Mouse (Mus musculus): ENCODE measurements around the gene Gpd2. TPM values are rescaled to one million over a fixed set of nuclear protein-coding genes. Genes with fewer than 3 reads are reported as not detected.

Gpd2 gene
- total and polyA plus RNA-seq, 3 experiments = 15.7 to 20.4 (median 16.7) TPM

GRCm38 (mm10) chr2:57293571-57293970, 56.1 kb downstream of the Gpd2 start:
- H3K4me2 ChIP-seq (ENCODE audit: insufficient read depth, low read depth, poor library complexity, severe bottlenecking) = no peak overlapping the region
- dilution Hi-C loops (cut with MboI; ENCODE audit: extremely low pct_ligation_motif_present, extremely low pct_unique_long_range_greater_than_20kb, low sequenced_read_pairs) (no loop called here), in situ Hi-C loops (cut with MboI; ENCODE audit: low pct_ligation_motif_present, low pct_unique_long_range_greater_than_20kb, low sequenced_read_pairs) (no loop called here)
- no peak overlapping the region for H3K4me3 ChIP-seq (replicated peaks in 1 of 3; ENCODE audit: low read depth in 2 of 3, low read length in 2 of 3, poor library complexity in 1 of 3)
- no peak for DNase-seq (ENCODE audit: extremely low read depth)
- no peaks in the 10 kb centered on the region for H3K9me3 ChIP-seq (replicated peaks; ENCODE audit: low read length)
- no peaks in the 10 kb centered on the region for H3K27me3 ChIP-seq (replicated peaks)
- TF ChIP-seq ELF1 (IDR thresholded peaks at IDR 0.05; ENCODE audit: low read depth, low read length) = no peak
- TF ChIP-seq GABPA (IDR thresholded peaks at IDR 0.05; ENCODE audit: insufficient replicate concordance, low read depth, low read length) = no peak
- TF ChIP-seq MEF2A (IDR thresholded peaks at IDR 0.05; ENCODE audit: borderline replicate concordance, low read depth, low read length) = no peak
- TF ChIP-seq MYC (IDR thresholded peaks at IDR 0.05; ENCODE audit: low read depth, low read length) = no peak
- TF ChIP-seq CHD1 (IDR thresholded peaks at IDR 0.05; ENCODE audit: low read depth, low read length) = no peak
- TF ChIP-seq JUND (conservative IDR thresholded peaks at IDR 0.05; ENCODE audit: low read depth, low read length) = no peak
- TF ChIP-seq ZC3H11A (IDR thresholded peaks at IDR 0.05; ENCODE audit: low read depth, low read length) = no peak
- TF ChIP-seq MAZ (IDR thresholded peaks at IDR 0.05; ENCODE audit: low read depth, low read length) = no peak
- no peak for TF ChIP-seq TBP (conservative IDR thresholded peaks at IDR 0.05; ENCODE audit: low read depth, low read length)
- TF ChIP-seq E2F4 (IDR thresholded peaks at IDR 0.05; ENCODE audit: insufficient replicate concordance, low read depth, low read length) = no peak
- no peak for TF ChIP-seq USF1 (IDR thresholded peaks at IDR 0.05; ENCODE audit: low read depth, low read length)
- TF ChIP-seq RCOR1 (conservative IDR thresholded peaks at IDR 0.05; ENCODE audit: low read depth, low read length) = no peak
- no peak for TF ChIP-seq MXI1 (IDR thresholded peaks at IDR 0.05; ENCODE audit: low read depth, low read length)
- TF ChIP-seq POLR2AphosphoS2 (IDR thresholded peaks at IDR 0.05; ENCODE audit: low read depth, low read length) = no peak
- TF ChIP-seq IRF4 (IDR thresholded peaks at IDR 0.05; ENCODE audit: low read depth, low read length) = no peak
- TF ChIP-seq MAX (IDR thresholded peaks at IDR 0.05; ENCODE audit: low read length) = no peak
- no peak for TF ChIP-seq CTCF (conservative IDR thresholded peaks at IDR 0.05 in 1 of 2, IDR thresholded peaks at IDR 0.05 in 1 of 2; ENCODE audit: low read depth in 2 of 2, low read length in 2 of 2)
- no peak for TF ChIP-seq SMC3 (IDR thresholded peaks at IDR 0.05; ENCODE audit: low read depth, low read length)
- no peak for TF ChIP-seq HCFC1 (IDR thresholded peaks at IDR 0.05; ENCODE audit: low read depth, low read length)
- no peak overlapping the region for H3K27ac ChIP-seq (ENCODE audit: insufficient read depth, low read depth)
- peaks cover 0 to 18% of the 10 kb centered on the region in 2 experiments for H3K36me3 ChIP-seq (replicated peaks in 1 of 2; ENCODE audit: control insufficient read depth in 1 of 2, insufficient read depth in 1 of 2, low read length in 1 of 2)
- H3K9ac ChIP-seq (ENCODE audit: insufficient read depth, low read depth) = no peak overlapping the region
- peaks cover 0 to 4% of the 10 kb centered on the region in 2 experiments; a peak in 1 of 4 replicates for H3K4me1 ChIP-seq (ENCODE audit: control insufficient read depth in 1 of 2, insufficient read depth in 2 of 2)
- H3K79me2 ChIP-seq (replicated peaks; ENCODE audit: control insufficient read depth, extremely low read depth, insufficient read depth, poor library complexity, severe bottlenecking) = no peaks in the 10 kb centered on the region

GRCm38 (mm10) chr2:57296069-57296468, 58.6 kb downstream of the Gpd2 start:
- Histone ChIP-seq H3K36me3 (replicated peaks in 1 of 2; ENCODE audit: control insufficient read depth in 1 of 2, insufficient read depth in 1 of 2, low read length in 1 of 2) (peaks cover 0 to 6% of the 10 kb centered on the region in 2 experiments), H3K4me1 (ENCODE audit: control insufficient read depth in 1 of 2, insufficient read depth in 2 of 2) (peaks cover 11 to 16% of the 10 kb centered on the region in 2 experiments), H3K27ac (ENCODE audit: insufficient read depth, low read depth) (no peak overlapping the region), H3K9me3 (replicated peaks; ENCODE audit: low read length) (no peaks in the 10 kb centered on the region), H3K4me3 (replicated peaks in 1 of 3; ENCODE audit: low read depth in 2 of 3, low read length in 2 of 3, poor library complexity in 1 of 3) (no peak overlapping the region), H3K9ac (ENCODE audit: insufficient read depth, low read depth) (no peak overlapping the region), H3K4me2 (ENCODE audit: insufficient read depth, low read depth, poor library complexity, severe bottlenecking) (no peak overlapping the region), H3K27me3 (replicated peaks) (no peaks in the 10 kb centered on the region), H3K79me2 (replicated peaks; ENCODE audit: control insufficient read depth, extremely low read depth, insufficient read depth, poor library complexity, severe bottlenecking) (no peaks in the 10 kb centered on the region)
- dilution Hi-C loops (cut with MboI; ENCODE audit: extremely low pct_ligation_motif_present, extremely low pct_unique_long_range_greater_than_20kb, low sequenced_read_pairs) (no loop called here), in situ Hi-C loops (cut with MboI; ENCODE audit: low pct_ligation_motif_present, low pct_unique_long_range_greater_than_20kb, low sequenced_read_pairs) (no loop called here)
- TF ChIP-seq MAFK (IDR thresholded peaks at IDR 0.05; ENCODE audit: insufficient replicate concordance, low read length) = no peak
- TF ChIP-seq EP300 (IDR thresholded peaks at IDR 0.05; ENCODE audit: low read length) = no peak
- TF ChIP-seq JUND (conservative IDR thresholded peaks at IDR 0.05; ENCODE audit: low read depth, low read length) = no peak
- no peak for TF ChIP-seq NELFE (IDR thresholded peaks at IDR 0.05; ENCODE audit: low read depth, low read length)
- no peak for TF ChIP-seq HCFC1 (IDR thresholded peaks at IDR 0.05; ENCODE audit: low read depth, low read length)
- no peak for TF ChIP-seq JUN (IDR thresholded peaks at IDR 0.05; ENCODE audit: insufficient read depth, low read depth, low read length)
- no peak for TF ChIP-seq TCF12 (IDR thresholded peaks at IDR 0.05; ENCODE audit: low read depth, low read length)
- TF ChIP-seq RAD21 (IDR thresholded peaks at IDR 0.05; ENCODE audit: low read depth, low read length) = no peak
- TF ChIP-seq USF2 (conservative IDR thresholded peaks at IDR 0.05; ENCODE audit: low read depth, low read length) = no peak
- TF ChIP-seq MXI1 (IDR thresholded peaks at IDR 0.05; ENCODE audit: low read depth, low read length) = no peak
- no peak for TF ChIP-seq POLR2A (IDR thresholded peaks at IDR 0.05; ENCODE audit: low read depth, low read length)
- DNase-seq (ENCODE audit: extremely low read depth) = no peak
